Mouse (Mus musculus): Measurements from ENCODE around the gene Prr32.

Prr32 gene

GRCm38 (mm10) chrX:45090604-45091003 is at the start of gene Prr32:
Prr32 (plus strand) TSS chrX:45090904.
- no peak for DNase-seq
